Mouse (Mus musculus): Measurements from ENCODE around the gene Eif5a. TPM values are rescaled to one million over a fixed set of nuclear protein-coding genes. Genes with fewer than 3 reads are reported as not detected.

Eif5a gene
- total RNA-seq, 2 experiments from 2014 or later: 413 to 433 TPM

DNA sequence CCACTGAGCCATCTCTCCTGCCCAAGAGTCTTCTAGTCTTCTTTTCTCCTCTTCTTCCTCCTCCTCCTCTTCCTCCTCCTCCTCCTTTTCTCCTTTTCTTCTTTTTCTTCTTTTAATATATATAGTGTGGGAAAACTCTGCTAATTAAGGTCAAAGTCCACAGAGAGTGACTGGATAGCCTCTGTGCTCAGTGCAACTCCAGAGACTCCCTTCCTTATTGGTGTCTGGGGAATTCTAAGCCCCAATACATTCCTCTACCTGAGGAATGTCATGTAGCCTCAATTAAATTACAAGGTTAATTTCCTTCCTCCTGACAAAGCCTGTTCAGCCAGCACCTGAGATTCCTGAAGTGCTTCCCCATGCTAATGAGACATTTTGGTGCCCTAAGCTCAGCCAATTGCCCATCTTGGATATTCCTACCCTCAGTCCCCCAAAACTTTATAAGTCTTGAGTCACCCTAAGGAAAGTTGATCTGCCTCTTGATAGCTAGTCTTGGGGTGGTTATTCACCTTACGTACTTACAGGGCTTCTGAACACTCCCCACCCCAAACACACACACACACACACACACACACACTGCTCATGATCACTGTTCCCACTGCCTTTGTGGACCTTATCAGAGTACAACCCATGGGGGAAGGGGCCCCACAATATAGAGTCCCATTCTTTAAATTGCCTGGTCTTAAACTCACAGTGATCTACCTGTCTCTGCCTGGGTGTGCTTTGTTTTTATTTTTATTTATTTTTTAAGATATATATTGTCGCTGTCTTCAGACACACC lies 51.3 kb downstream of the Eif5a start:
- DNase-seq: no peak
- intact Hi-C loops (cut with DNase I): no loop called here
- H3K27ac ChIP-seq: no peak overlapping the region
- no peak for TF ChIP-seq CTCF (IDR thresholded peaks at IDR 0.05)
- no peak overlapping the region for H3K4me3 ChIP-seq

DNA sequence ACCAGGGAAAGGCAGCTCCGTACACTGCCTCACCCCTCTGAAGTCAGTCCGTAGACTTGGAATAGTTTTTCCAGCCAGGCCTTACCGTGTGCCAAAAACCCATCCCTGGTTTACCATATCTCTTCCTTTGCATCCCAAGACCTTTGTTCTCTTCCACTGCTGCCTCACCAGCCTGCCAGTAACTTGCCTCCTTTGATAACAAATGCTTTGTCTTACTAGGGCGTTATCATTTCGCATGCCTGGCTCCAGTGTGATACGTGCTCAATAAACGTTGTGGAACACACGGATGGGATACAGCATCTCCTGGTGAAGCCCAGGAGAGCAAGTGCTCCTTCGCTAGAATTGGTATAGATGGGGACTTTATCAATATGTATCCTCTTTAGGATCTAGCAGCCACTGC lies 54.4 kb downstream of the Eif5a start:
- TF ChIP-seq CTCF (IDR thresholded peaks at IDR 0.05): no peak
- Histone ChIP-seq H3K4me3 (no peak overlapping the region), H3K27ac (0 out of 2 replicates have a peak overlapping the region, but pooled peaks have one; percentile 5)
- intact Hi-C loops (cut with DNase I): no loop called here
- no peak for DNase-seq

Small RNA genes within 50 kb of the gene (microRNA-seq; reads per million reads assigned to microRNA genes)
- gene Mir6924: not detected

Other genes with a start within 250 kb of the Eif5a start
- gene Eif4a1, start 249.5 kb downstream of the Eif5a start, total RNA-seq (2021): 10 to 100 TPM; 98.0 to 98.5 TPM
- gene Senp3, start 239.9 kb downstream of the Eif5a start, total RNA-seq (2021): 10 to 100 TPM; 25.4 to 28.1 TPM
- 1 to 10 TPM in 1 of 2 experiments, under 1 TPM in 1; 0.64 to 1.1 TPM for gene Tnfsf13, start 236.2 kb downstream of the Eif5a start, total RNA-seq (2021)
- gene Tnfsf12, start 226.1 kb downstream of the Eif5a start, total RNA-seq (2021): 10 to 100 TPM in 1 of 2 experiments, 1 to 10 TPM in 1; 6.5 to 10.6 TPM
- gene Tnfsfm13, start 225.9 kb downstream of the Eif5a start, total RNA-seq (2021): 1 to 10 TPM; 1.2 to 1.9 TPM
- gene Polr2a, start 163.3 kb downstream of the Eif5a start, total RNA-seq (2021): 10 to 100 TPM; 26.9 to 35.4 TPM
- not detected for gene Slc35g3, start 160.0 kb downstream of the Eif5a start, total RNA-seq (2021)
- gene Zbtb4, start 156.0 kb downstream of the Eif5a start, total RNA-seq (2021): 10 to 100 TPM; 29.3 to 35.9 TPM
- 10 to 100 TPM; 23.2 to 26.3 TPM for gene Chrnb1, start 126.0 kb downstream of the Eif5a start, total RNA-seq (2021)
- gene Fgf11, start 120.1 kb downstream of the Eif5a start, total RNA-seq (2021): 1 to 10 TPM; 3.9 to 4.7 TPM
- under 1 TPM; 0.20 to 0.41 TPM for gene Tmem102, start 116.3 kb downstream of the Eif5a start, total RNA-seq (2021)
- not detected for gene Gm39566, start 106.7 kb downstream of the Eif5a start, total RNA-seq (2021)
- gene Spem2, start 103.5 kb downstream of the Eif5a start, total RNA-seq (2021): not detected
- not detected for gene Spem1, start 99.8 kb downstream of the Eif5a start, total RNA-seq (2021)
- gene Nlgn2, start 84.2 kb downstream of the Eif5a start, total RNA-seq (2021): 1 to 10 TPM; 2.3 to 2.7 TPM
- 100 to 1,000 TPM; 144 to 165 TPM for gene Tmem256, start 83.4 kb downstream of the Eif5a start, total RNA-seq (2021)
- gene Plscr3, start 75.6 kb downstream of the Eif5a start, total RNA-seq (2021): 10 to 100 TPM in 1 of 2 experiments, 1 to 10 TPM in 1; 9.6 to 13.0 TPM
- gene Tnk1, start 63.2 kb downstream of the Eif5a start, total RNA-seq (2021): under 1 TPM in 1 of 2 experiments, not detected in 1; 0.11 TPM
- not detected for gene Tmem95, start 43.9 kb downstream of the Eif5a start, total RNA-seq (2021)
- 1 to 10 TPM; 1.3 to 1.7 TPM for gene Kctd11, start 40.6 kb downstream of the Eif5a start, total RNA-seq (2021)
- under 1 TPM in 1 of 2 experiments, not detected in 1; 0.08 TPM for gene Acap1, start 26.4 kb downstream of the Eif5a start, total RNA-seq (2021)
- under 1 TPM in 1 of 2 experiments, not detected in 1; 0.33 TPM for gene 2810408A11Rik, start 21.0 kb downstream of the Eif5a start, total RNA-seq (2021)
- 10 to 100 TPM; 25.2 to 33.5 TPM for gene Neurl4, start 20.9 kb downstream of the Eif5a start, total RNA-seq (2021)
- 10 to 100 TPM; 47.1 to 49.6 TPM for gene Gps2, start 8.1 kb downstream of the Eif5a start, total RNA-seq (2021)
- 10 to 100 TPM in 1 of 2 experiments, 1 to 10 TPM in 1; 8.0 to 16.5 TPM for gene Ybx2, start 13.8 kb upstream of the Eif5a start, total RNA-seq (2021)
- 100 to 1,000 TPM; 494 to 503 TPM for gene Slc2a4, start 26.2 kb upstream of the Eif5a start, total RNA-seq (2021)
- not detected for gene Cldn7, start 42.8 kb upstream of the Eif5a start, total RNA-seq (2021)
- 100 to 1,000 TPM; 217 to 261 TPM for gene Ctdnep1, start 59.2 kb upstream of the Eif5a start, total RNA-seq (2021)
- 10 to 100 TPM; 33.0 to 45.2 TPM for gene Elp5, start 60.6 kb upstream of the Eif5a start, total RNA-seq (2021)
- gene Gabarap, start 69.2 kb upstream of the Eif5a start, total RNA-seq (2021): 100 to 1,000 TPM; 194 to 232 TPM
- gene Phf23, start 73.8 kb upstream of the Eif5a start, total RNA-seq (2021): 10 to 100 TPM; 19.2 to 21.8 TPM
- 1 to 10 TPM; 3.6 to 5.0 TPM for gene Dvl2, start 78.6 kb upstream of the Eif5a start, total RNA-seq (2021)
- 100 to 1,000 TPM; 266 to 502 TPM for gene Acadvl, start 93.5 kb upstream of the Eif5a start, total RNA-seq (2021)
- 1 to 10 TPM; 3.2 to 5.2 TPM for gene Dlg4, start 95.0 kb upstream of the Eif5a start, total RNA-seq (2021)
- not detected for gene Asgr1, start 132.1 kb upstream of the Eif5a start, total RNA-seq (2021)
- under 1 TPM; 0.22 to 0.31 TPM for gene Asgr2, start 170.7 kb upstream of the Eif5a start, total RNA-seq (2021)
- 1 to 10 TPM in 1 of 2 experiments, under 1 TPM in 1; 0.94 to 3.3 TPM for gene Mgl2, start 208.4 kb upstream of the Eif5a start, total RNA-seq (2021)
- 1 to 10 TPM; 2.1 to 2.7 TPM for gene Clec10a, start 234.2 kb upstream of the Eif5a start, total RNA-seq (2021)

Data from gastrocnemius, adult 2 months (tissue).